Mouse (Mus musculus) intestine, embryonic 16.5 days (tissue): ENCODE data around the gene Supt3. TPM values are rescaled to one million over a fixed set of nuclear protein-coding genes. Genes with fewer than 3 reads are reported as not detected.

ENCODE experiments used
- ATAC-seq: fragments of 200-750 bp; cut with Nextera tagmentation; 2 replicates; pipeline ENCODE4 v1.8.0; 2017; ENCODE audit warnings: moderate TSS enrichment, moderate library complexity
- H3K27ac ChIP-seq: fragments of 300-500 bp; sonication (generic); 2 replicates; pipeline ENCODE4 v1.5.1; 2014; ENCODE audit warnings: mild to moderate bottlenecking, low read length
- H3K27me3 ChIP-seq: fragments of 300-500 bp; sonication (generic); replicated peaks from 2 replicates; pipeline ENCODE4 v1.6.1; 2014; ENCODE audit warnings: low read length, control low read depth, mixed read lengths; ENCODE audit not compliant: control insufficient read depth, insufficient read depth
- H3K36me3 ChIP-seq: fragments of 300-500 bp; sonication (generic); 2 replicates; pipeline ENCODE4 v1.6.1; 2014; ENCODE audit warnings: low read length, control low read depth; ENCODE audit not compliant: control insufficient read depth, insufficient read depth
- H3K4me1 ChIP-seq: fragments of 300-500 bp; sonication (generic); 2 replicates; pipeline ENCODE4 v1.6.1; 2014; ENCODE audit warnings: low read length, control low read depth, mixed read lengths; ENCODE audit not compliant: control insufficient read depth, insufficient read depth
- H3K4me2 ChIP-seq: fragments of 300-500 bp; sonication (generic); 2 replicates; pipeline ENCODE4 v1.6.1; 2014; ENCODE audit warnings: low read depth, low read length, control low read depth
- H3K4me3 ChIP-seq: fragments of 300-500 bp; sonication (generic); 2 replicates; pipeline ENCODE4 v1.5.1; 2014; ENCODE audit warnings: mild to moderate bottlenecking, low read length
- H3K9ac ChIP-seq: fragments of 300-500 bp; sonication (generic); 2 replicates; pipeline ENCODE4 v1.6.1; 2014; ENCODE audit warnings: low read depth, low read length
- H3K9me3 ChIP-seq: fragments of 300-500 bp; sonication (generic); 2 replicates; pipeline ENCODE4 v1.6.1; 2016; ENCODE audit warnings: low read length, control low read depth; ENCODE audit not compliant: control insufficient read depth
- WGBS: fragments of 180-500 bp; shearing (Covaris S2); extraction: QIAGEN DNeasy Blood & Tissue Kit; methylation state at CpG from one replicate; pipeline ENCODE4 v1.1.7; 2014; 5-methylcytosine and 5-hydroxymethylcytosine counted together
- polyA plus RNA-seq: library from polyadenylated mRNA; unstranded; fragments of >200 nt; fragmentation: Nextera tagmentation; extraction: Ambion mirVana; gene quantifications from 2 replicates; pipeline ENCODE4 v1.2.1, GENCODE M21; 2015

The Supt3 gene
- polyA plus RNA-seq, result 15.7 TPM in 2 replicates

- H3K4me2 ChIP-seq, result peak within 1 kb of the TSS; percentile 60
- ATAC-seq, result peak; percentile 99
- 0% methylated on average over 40 of the region's 40 CpGs for WGBS
- H3K4me3 ChIP-seq, result peak within 1 kb of the TSS; percentile 92
- H3K27me3 ChIP-seq, result no peaks in the 10 kb centered on the region
- H3K4me1 ChIP-seq, result peaks cover 3% of the 10 kb centered on the region; the same call in 1 of the 2 replicates
- no peaks in the 10 kb centered on the region for H3K9me3 ChIP-seq
- peak within 1 kb of the TSS; percentile 84 for H3K27ac ChIP-seq
- H3K36me3 ChIP-seq, result no peaks in the 10 kb centered on the region
- H3K9ac ChIP-seq, result peak within 1 kb of the TSS; percentile 98
Observed at GRCm38 (mm10) chr17:44776738-44777270, at the start of gene Supt3. Supt3 (plus strand) TSS chr17:44777152.

GRCm38 (mm10) chr17:44727675-44728074, 49.3 kb upstream of the Supt3 start:
- Histone ChIP-seq H3K4me3 (no peak overlapping the region), H3K9me3 (no peaks in the 10 kb centered on the region), H3K27ac (no peak overlapping the region), H3K4me1 (no peaks in the 10 kb centered on the region), H3K27me3 (peaks cover 4% of the 10 kb centered on the region; the same call in 1 of the 2 replicates), H3K9ac (no peak overlapping the region), H3K36me3 (no peaks in the 10 kb centered on the region), H3K4me2 (no peak overlapping the region)
- ATAC-seq, result no peak

GRCm38 (mm10) chr17:44728464-44728863, 48.5 kb upstream of the Supt3 start:
- no peak overlapping the region for H3K9ac ChIP-seq
- H3K36me3 ChIP-seq, result no peaks in the 10 kb centered on the region
- H3K27ac ChIP-seq, result no peak overlapping the region
- H3K9me3 ChIP-seq, result no peaks in the 10 kb centered on the region
- no peak overlapping the region for H3K4me3 ChIP-seq
- WGBS, result 37% methylated on average over 2 of the region's 2 CpGs
- no peaks in the 10 kb centered on the region; the same call in 1 of the 2 replicates for H3K4me1 ChIP-seq
- no peak for ATAC-seq
- H3K27me3 ChIP-seq, result peaks cover 6% of the 10 kb centered on the region; the same call in 1 of the 2 replicates
- H3K4me2 ChIP-seq, result no peak overlapping the region

- Histone ChIP-seq H3K27ac (no peak overlapping the region), H3K27me3 (peaks cover 42% of the 10 kb centered on the region), H3K4me1 (peaks cover 20% of the 10 kb centered on the region), H3K9ac (0 out of 2 replicates have a peak overlapping the region, but pooled peaks have one; percentile 71), H3K4me3 (peak overlapping the region; percentile 71), H3K36me3 (no peaks in the 10 kb centered on the region), H3K4me2 (peak overlapping the region; percentile 95), H3K9me3 (no peaks in the 10 kb centered on the region)
- ATAC-seq, result no peak
- WGBS, result 4% methylated on average over 23 of the region's 23 CpGs
Observed at GRCm38 (mm10) chr17:44733544-44734310, 43.2 kb upstream of the Supt3 start.

GRCm38 (mm10) chr17:44734501-44735222, 42.3 kb upstream of the Supt3 start:
- H3K27ac ChIP-seq, result no peak overlapping the region
- H3K9ac ChIP-seq, result peak overlapping the region; percentile 71
- WGBS, result under 1% methylated on average over 48 of the region's 48 CpGs
- H3K4me1 ChIP-seq, result peaks cover 20% of the 10 kb centered on the region
- no peaks in the 10 kb centered on the region for H3K36me3 ChIP-seq
- H3K27me3 ChIP-seq, result peaks cover 50% of the 10 kb centered on the region
- peak; percentile 26; the same call in 1 of the 2 replicates for ATAC-seq
- peak overlapping the region; percentile 95 for H3K4me2 ChIP-seq
- no peaks in the 10 kb centered on the region for H3K9me3 ChIP-seq
- peak overlapping the region; percentile 71 for H3K4me3 ChIP-seq

GRCm38 (mm10) chr17:44735223-44735990, 41.5 kb upstream of the Supt3 start:
- Histone ChIP-seq H3K27me3 (peaks cover 51% of the 10 kb centered on the region), H3K27ac (no peak overlapping the region; the same call in 1 of the 2 replicates), H3K9ac (peak overlapping the region; percentile 71), H3K4me1 (peaks cover 20% of the 10 kb centered on the region), H3K9me3 (no peaks in the 10 kb centered on the region), H3K4me2 (peak overlapping the region; percentile 95), H3K4me3 (peak overlapping the region; percentile 71), H3K36me3 (no peaks in the 10 kb centered on the region)
- peak; percentile 15; the same call in 1 of the 2 replicates for ATAC-seq
- under 1% methylated on average over 61 of the region's 64 CpGs for WGBS

GRCm38 (mm10) chr17:44735991-44736561, 40.9 kb upstream of the Supt3 start:
- Histone ChIP-seq H3K4me2 (peak overlapping the region; percentile 95), H3K9me3 (no peaks in the 10 kb centered on the region), H3K9ac (peak overlapping the region; percentile 71), H3K36me3 (no peaks in the 10 kb centered on the region), H3K27me3 (peaks cover 51% of the 10 kb centered on the region), H3K27ac (no peak overlapping the region; the same call in 1 of the 2 replicates), H3K4me1 (peaks cover 20% of the 10 kb centered on the region), H3K4me3 (peak overlapping the region; percentile 71)
- under 1% methylated on average over 73 of the region's 73 CpGs for WGBS
- peak; percentile 81 for ATAC-seq

GRCm38 (mm10) chr17:44737275-44738120, 39.5 kb upstream of the Supt3 start:
- H3K4me2 ChIP-seq, result peak overlapping the region; percentile 22; the same call in 1 of the 2 replicates
- H3K9me3 ChIP-seq, result no peaks in the 10 kb centered on the region
- no peak overlapping the region for H3K9ac ChIP-seq
- H3K36me3 ChIP-seq, result no peaks in the 10 kb centered on the region
- ATAC-seq, result no peak
- no peak overlapping the region for H3K27ac ChIP-seq
- H3K27me3 ChIP-seq, result peaks cover 50% of the 10 kb centered on the region
- 1% methylated on average over 33 of the region's 33 CpGs for WGBS
- H3K4me3 ChIP-seq, result peak overlapping the region; percentile 13; the same call in 1 of the 2 replicates
- H3K4me1 ChIP-seq, result peaks cover 20% of the 10 kb centered on the region
